Mouse (Mus musculus) midbrain, embryonic 15.5 days (tissue): ENCODE data around the gene Cript. TPM values are rescaled to one million over a fixed set of nuclear protein-coding genes. Genes with fewer than 3 reads are reported as not detected.
A peak's percentile ranks its signal among the peaks of the same experiment; 100 is the strongest.

Experiments used
- ATAC-seq: fragments of 200-750 bp; cut with Nextera tagmentation; replicated peaks from 2 replicates; pipeline ENCODE4 v1.8.0; 2017; ENCODE audit warnings: moderate TSS enrichment
- H3K27ac ChIP-seq: fragments of 300-500 bp; sonication (generic); 2 replicates; pipeline ENCODE4 v1.5.1; 2015; ENCODE audit warnings: mild to moderate bottlenecking, inconsistent platforms
- H3K27me3 ChIP-seq: fragments of 300-500 bp; sonication (generic); replicated peaks from 2 replicates; pipeline ENCODE4 v1.6.1; 2015; ENCODE audit warnings: inconsistent platforms
- H3K36me3 ChIP-seq: fragments of 300-500 bp; sonication (generic); replicated peaks from 2 replicates; pipeline ENCODE4 v1.6.1; 2015; ENCODE audit warnings: inconsistent platforms
- H3K4me1 ChIP-seq: fragments of 300-500 bp; sonication (generic); 2 replicates; pipeline ENCODE4 v1.6.1; 2015; ENCODE audit warnings: inconsistent platforms
- H3K4me2 ChIP-seq: fragments of 300-500 bp; sonication (generic); 2 replicates; pipeline ENCODE4 v1.6.1; 2015; ENCODE audit warnings: inconsistent platforms, mild to moderate bottlenecking, moderate library complexity
- H3K4me3 ChIP-seq: fragments of 300-500 bp; sonication (generic); 2 replicates; pipeline ENCODE4 v1.5.1; 2015; ENCODE audit warnings: mild to moderate bottlenecking, inconsistent platforms
- H3K9ac ChIP-seq: fragments of 300-500 bp; sonication (generic); 2 replicates; pipeline ENCODE4 v1.6.1; 2015; ENCODE audit warnings: mild to moderate bottlenecking, inconsistent platforms
- H3K9me3 ChIP-seq: fragments of 300-500 bp; sonication (generic); 2 replicates; pipeline ENCODE4 v1.6.1; 2016; ENCODE audit warnings: inconsistent platforms
- WGBS: fragments of 180-500 bp; shearing (Covaris S2); methylation state at CpG from one replicate; pipeline ENCODE4 v1.1.7; 2015; ENCODE audit warnings: mixed read lengths; 5-methylcytosine and 5-hydroxymethylcytosine counted together
- polyA plus RNA-seq: library from polyadenylated mRNA; unstranded; fragments of >200 nt; fragmentation: Nextera tagmentation; extraction: Ambion mirVana; gene quantifications from 2 replicates; pipeline ENCODE4 v1.2.1, GENCODE M21; 2015

Cript gene
- polyA plus RNA-seq, 1 experiment from 2014 or later, result 211 TPM

DNA sequence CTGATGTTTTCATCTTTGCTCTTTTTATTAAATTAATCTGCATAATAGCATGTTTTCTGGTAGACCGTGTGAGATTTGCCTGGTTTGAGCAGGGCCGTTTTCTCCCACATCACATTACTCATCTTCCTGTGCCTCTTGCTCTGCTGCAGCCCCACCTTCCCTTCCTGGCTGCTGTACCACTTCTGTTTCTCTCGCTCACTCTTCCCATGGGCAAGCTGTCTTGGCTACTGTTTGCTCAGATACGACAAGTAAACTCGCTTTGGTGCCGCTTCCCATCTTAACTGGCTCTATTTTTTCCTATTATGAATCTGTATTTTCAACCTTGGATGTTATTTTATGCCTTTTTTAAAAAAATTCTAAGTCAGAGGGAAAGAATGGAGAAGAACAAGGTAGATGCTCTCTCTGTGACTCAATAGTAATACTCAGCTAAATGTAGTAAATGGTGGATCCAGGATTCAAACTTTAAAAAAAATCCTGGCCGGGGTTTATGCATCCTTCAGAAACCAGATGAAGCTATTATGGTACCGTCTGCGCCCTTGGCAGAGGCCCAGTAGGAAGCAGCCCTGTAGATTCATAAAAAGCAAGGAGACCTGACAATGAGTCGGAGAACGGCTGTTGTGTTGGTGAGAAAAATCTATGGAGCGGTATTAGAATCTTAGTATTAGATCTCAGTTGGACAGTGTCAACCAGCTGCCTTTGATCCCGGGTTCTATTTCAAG lies 13.9 kb upstream of the Cript start:
- no peaks in the 10 kb centered on the region for H3K9me3 ChIP-seq
- H3K4me1 ChIP-seq, result no peaks in the 10 kb centered on the region
- no peak for ATAC-seq
- H3K4me3 ChIP-seq, result no peak overlapping the region
- 87% methylated on average over 13 of the region's 13 CpGs for WGBS
- H3K27me3 ChIP-seq, result no peaks in the 10 kb centered on the region
- no peak overlapping the region for H3K4me2 ChIP-seq
- no peak overlapping the region for H3K9ac ChIP-seq
- no peaks in the 10 kb centered on the region; the same call in 1 of the 2 replicates for H3K36me3 ChIP-seq
- H3K27ac ChIP-seq, result no peak overlapping the region

DNA sequence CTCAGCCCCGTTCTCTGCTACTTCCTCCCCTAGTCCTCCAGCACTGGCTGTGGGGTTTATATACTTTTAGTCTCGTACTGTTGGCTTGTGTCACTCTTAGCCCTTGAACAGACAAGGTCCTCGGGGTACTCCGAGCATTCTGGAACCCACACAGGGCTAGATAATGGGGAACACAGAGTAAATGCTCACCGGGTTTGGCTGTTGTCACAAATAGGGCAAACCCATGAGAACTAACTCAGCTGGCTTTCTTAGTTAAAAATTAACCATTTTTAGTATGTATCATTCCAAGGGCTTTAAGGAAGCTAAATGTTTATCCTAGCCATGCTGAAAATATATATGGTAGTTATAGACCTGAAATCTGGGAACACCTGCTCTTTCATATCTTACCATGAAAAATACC lies 5.7 kb upstream of the Cript start:
- H3K4me3 ChIP-seq, result no peak overlapping the region
- H3K4me2 ChIP-seq, result no peak overlapping the region
- no peaks in the 10 kb centered on the region for H3K9me3 ChIP-seq
- ATAC-seq, result no peak
- no peak overlapping the region for H3K27ac ChIP-seq
- no peak overlapping the region for H3K9ac ChIP-seq
- H3K27me3 ChIP-seq, result no peaks in the 10 kb centered on the region
- H3K4me1 ChIP-seq, result peaks cover 6% of the 10 kb centered on the region
- H3K36me3 ChIP-seq, result no peaks in the 10 kb centered on the region
- 92% methylated on average over 5 of the region's 5 CpGs for WGBS

DNA sequence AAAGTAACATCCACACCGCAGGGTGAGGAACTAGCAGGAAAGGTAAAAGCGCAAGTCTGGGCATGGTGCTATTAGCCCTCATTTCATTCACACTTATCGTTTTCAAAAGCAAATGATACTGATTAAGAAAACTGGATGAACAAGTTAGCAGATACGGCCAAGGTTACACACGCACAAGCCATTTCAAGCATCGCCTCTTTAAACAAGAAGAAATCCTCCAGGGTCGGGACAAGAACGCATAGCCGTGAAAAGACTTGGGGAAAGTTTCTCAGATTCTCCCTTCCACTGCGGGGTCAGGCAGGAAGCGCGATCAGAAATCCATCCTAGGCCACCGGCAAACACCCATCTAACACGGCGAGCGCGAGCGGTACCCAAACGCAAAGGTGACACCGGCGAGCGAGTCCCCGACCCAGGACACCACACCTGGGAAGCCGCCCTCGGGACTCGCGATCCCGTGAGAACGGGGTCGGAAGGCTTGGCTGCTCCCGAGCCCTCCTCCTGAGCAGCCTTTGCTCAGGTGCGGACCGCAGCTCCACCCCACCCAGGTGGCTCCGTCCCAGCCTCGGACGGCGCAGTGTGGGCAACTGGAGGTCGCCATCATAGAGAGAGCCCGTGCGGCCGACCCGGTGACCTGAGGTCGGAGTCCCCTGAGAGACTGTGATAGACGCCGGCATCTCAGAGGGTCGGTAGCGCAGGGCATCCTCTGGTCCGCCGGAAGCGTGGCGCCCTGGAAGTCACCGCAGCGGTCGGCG lies 683 bp upstream of the Cript start:
- peak; percentile 86 for ATAC-seq
- no peak overlapping the region for H3K27ac ChIP-seq
- WGBS, result under 1% methylated on average over 55 of the region's 55 CpGs
- peak overlapping the region; percentile 83 for H3K9ac ChIP-seq
- H3K36me3 ChIP-seq, result no peaks in the 10 kb centered on the region; the same call in 1 of the 2 replicates
- peaks cover 18% of the 10 kb centered on the region for H3K4me1 ChIP-seq
- H3K27me3 ChIP-seq, result no peaks in the 10 kb centered on the region
- no peaks in the 10 kb centered on the region for H3K9me3 ChIP-seq
- H3K4me3 ChIP-seq, result peak overlapping the region; percentile 99
- H3K4me2 ChIP-seq, result peak overlapping the region; percentile 97

DNA sequence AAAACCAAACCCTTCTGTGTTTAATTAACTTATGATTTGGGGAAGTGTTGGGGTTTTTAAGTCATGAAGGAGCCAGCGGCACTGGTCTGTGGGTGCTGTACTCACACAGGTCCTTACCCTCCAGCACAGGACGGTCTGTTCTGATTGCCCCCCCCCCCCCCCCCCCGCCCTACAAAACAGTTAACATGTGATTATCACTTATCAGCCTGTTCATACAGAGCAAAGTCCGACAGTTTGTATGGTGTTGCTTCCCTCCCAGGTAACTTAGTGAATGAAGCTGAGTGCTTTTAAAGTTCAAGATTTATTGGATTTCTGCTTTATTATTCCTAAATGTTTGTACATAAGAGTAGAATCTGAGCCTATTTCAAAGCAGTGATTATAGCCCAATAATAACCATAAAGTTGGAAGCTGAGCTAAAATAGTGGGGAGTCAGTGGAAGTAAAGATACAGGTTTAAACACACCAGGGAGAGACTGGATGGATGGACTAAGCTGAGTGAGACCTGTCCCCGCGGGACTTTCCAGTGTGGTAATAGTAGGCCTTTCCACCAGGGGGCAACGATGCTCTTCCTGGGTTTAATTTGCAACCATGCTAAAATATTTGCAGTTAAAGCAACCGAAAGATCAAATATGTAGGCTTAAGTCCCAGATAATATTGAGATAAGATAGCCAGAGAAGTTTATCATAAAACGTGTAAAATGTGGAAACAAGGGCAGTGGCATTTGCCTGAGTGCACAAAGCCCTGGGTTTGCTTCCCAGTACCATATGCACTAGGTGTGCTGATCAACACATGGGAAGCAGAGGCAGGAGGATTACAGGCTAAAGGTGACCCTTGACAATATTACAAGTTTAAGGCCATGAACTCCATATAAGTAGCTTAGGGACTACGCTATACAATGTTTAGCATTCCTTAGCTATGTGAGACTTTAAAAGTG lies 11.1 kb downstream of the Cript start:
- Histone ChIP-seq H3K27me3 (no peaks in the 10 kb centered on the region), H3K4me2 (no peak overlapping the region), H3K4me1 (no peaks in the 10 kb centered on the region), H3K4me3 (no peak overlapping the region), H3K36me3 (peaks cover 8% of the 10 kb centered on the region), H3K9ac (no peak overlapping the region), H3K9me3 (no peaks in the 10 kb centered on the region), H3K27ac (no peak overlapping the region)
- ATAC-seq, result no peak
- WGBS, result 62% methylated on average over 10 of the region's 10 CpGs

DNA sequence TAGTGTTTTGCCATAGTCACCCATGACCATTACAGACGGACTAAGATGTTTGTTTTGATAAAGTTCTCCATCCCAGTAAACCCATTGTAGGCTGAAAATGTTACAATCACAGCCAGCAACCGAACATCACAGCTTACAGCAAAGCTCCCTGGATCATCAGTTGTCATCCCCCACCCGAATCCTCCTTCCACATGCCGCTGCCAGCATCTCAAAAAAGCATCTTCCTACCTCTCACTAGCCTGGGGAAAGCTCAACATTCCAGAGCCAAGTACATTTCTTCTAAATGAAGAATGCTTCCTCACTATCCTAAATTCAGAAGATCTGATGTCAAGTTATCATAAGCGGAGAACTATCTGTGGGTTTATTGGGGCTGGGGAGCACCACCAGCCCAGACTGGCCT lies 13.1 kb downstream of the Cript start:
- Histone ChIP-seq H3K36me3 (peaks cover 4% of the 10 kb centered on the region), H3K9ac (no peak overlapping the region), H3K4me3 (no peak overlapping the region), H3K4me2 (no peak overlapping the region), H3K4me1 (no peaks in the 10 kb centered on the region), H3K27ac (no peak overlapping the region), H3K27me3 (no peaks in the 10 kb centered on the region), H3K9me3 (no peaks in the 10 kb centered on the region)
- WGBS, result 89% methylated on average over 5 of the region's 5 CpGs
- ATAC-seq, result no peak

DNA sequence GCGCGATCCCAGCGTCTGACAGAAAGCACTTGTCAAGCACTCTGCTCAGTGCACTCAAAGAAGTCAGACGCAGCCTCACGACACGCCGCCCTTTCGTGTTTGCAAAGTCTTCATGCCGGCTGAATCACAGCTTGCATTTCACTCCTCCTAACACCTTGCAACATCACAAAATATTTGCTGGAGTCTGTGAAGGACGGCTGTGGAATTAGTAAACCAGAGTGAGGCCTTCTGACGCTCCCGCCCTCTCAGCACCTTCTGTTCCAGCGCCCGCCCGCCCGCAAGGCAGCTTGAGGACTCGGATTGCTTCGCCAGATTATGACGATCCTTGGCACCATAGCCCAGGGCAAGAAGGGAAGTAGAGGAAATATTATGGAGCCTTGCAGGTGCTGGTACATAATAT lies 16.4 kb downstream of the Cript start:
- 68% methylated on average over 19 of the region's 19 CpGs for WGBS
- Histone ChIP-seq H3K27me3 (no peaks in the 10 kb centered on the region), H3K4me3 (no peak overlapping the region), H3K36me3 (no peaks in the 10 kb centered on the region), H3K9me3 (no peaks in the 10 kb centered on the region), H3K27ac (no peak overlapping the region), H3K9ac (no peak overlapping the region), H3K4me1 (peaks cover 2% of the 10 kb centered on the region; the same call in 1 of the 2 replicates), H3K4me2 (no peak overlapping the region)
- peak; percentile 31; the same call in 1 of the 2 replicates for ATAC-seq

DNA sequence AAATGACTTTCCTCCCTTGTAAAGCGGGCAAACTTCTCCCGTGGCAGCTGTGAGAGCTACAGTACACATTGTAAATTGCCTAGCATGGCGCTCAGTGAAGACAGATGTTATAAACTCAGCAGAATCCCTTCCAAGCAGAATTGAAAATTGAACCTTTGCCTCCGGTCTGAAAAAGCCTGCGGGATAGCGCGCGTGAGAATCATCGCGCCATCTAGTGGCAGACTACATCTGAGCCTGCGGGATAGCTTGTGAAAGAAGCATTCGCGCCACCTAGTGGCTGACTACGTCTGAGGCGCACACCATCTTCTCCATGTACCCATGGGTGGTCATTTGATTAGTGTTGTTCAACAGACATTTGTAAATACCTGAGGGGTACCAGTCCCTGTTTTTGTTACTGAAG lies 19.0 kb downstream of the Cript start:
- H3K27ac ChIP-seq, result no peak overlapping the region
- no peak overlapping the region for H3K4me3 ChIP-seq
- H3K4me1 ChIP-seq, result peaks cover 2% of the 10 kb centered on the region; the same call in 1 of the 2 replicates
- H3K4me2 ChIP-seq, result no peak overlapping the region
- no peaks in the 10 kb centered on the region for H3K36me3 ChIP-seq
- no peaks in the 10 kb centered on the region for H3K27me3 ChIP-seq
- 1% methylated on average over 15 of the region's 15 CpGs for WGBS
- H3K9me3 ChIP-seq, result no peaks in the 10 kb centered on the region
- H3K9ac ChIP-seq, result no peak overlapping the region
- ATAC-seq, result peak; percentile 79

DNA sequence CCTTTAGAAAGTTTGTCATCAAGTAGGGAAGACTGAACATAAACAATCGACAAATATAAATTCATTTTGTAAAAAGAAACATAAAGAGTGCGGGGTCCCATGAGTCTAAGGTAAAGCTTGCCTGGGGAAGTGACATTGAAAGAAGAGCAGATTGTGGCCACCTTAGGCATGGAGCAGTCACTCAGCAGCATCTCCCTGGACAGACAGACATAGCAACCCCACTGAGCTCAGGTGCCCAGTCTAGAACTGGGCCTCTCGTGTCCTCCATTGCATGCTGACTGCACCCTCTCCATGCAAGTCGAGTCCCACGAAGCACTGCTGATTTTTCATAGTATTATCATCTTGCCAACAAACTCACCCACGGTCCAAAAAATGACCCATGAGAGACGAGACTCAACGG lies 19.4 kb downstream of the Cript start:
- no peak overlapping the region for H3K9ac ChIP-seq
- no peaks in the 10 kb centered on the region for H3K36me3 ChIP-seq
- no peaks in the 10 kb centered on the region for H3K27me3 ChIP-seq
- no peak overlapping the region for H3K4me2 ChIP-seq
- H3K9me3 ChIP-seq, result no peaks in the 10 kb centered on the region
- peaks cover 2% of the 10 kb centered on the region; the same call in 1 of the 2 replicates for H3K4me1 ChIP-seq
- H3K27ac ChIP-seq, result no peak overlapping the region
- no peak overlapping the region for H3K4me3 ChIP-seq
- 84% methylated on average over 8 of the region's 8 CpGs for WGBS
- no peak for ATAC-seq

DNA sequence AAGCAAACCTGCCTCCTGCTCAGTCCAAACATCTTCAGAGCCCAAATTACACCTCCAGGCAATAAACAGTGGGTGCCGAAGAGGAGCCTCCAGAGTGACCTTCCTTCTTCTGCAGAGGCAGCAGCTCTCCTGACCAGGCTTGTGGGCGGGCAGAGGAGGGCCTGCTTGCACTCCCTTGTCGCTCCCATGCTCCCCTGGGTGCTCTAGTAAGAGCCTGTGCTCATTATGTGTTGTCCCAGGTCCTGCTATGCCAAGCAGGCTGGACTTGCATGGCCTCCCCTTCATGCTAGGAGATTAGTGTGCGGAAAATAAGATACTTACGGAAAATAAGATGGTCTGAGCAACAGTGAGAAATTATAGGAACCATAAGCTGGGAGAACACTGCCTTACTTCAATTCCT lies 24.3 kb downstream of the Cript start:
- Histone ChIP-seq H3K9me3 (no peaks in the 10 kb centered on the region), H3K27me3 (no peaks in the 10 kb centered on the region), H3K4me3 (no peak overlapping the region), H3K27ac (no peak overlapping the region), H3K4me2 (no peak overlapping the region), H3K4me1 (0 out of 2 replicates have a peak, but pooled peaks cover 4% of the 10 kb centered on the region), H3K9ac (no peak overlapping the region), H3K36me3 (no peaks in the 10 kb centered on the region)
- no peak for ATAC-seq
- WGBS, result 57% methylated on average over 5 of the region's 5 CpGs

DNA sequence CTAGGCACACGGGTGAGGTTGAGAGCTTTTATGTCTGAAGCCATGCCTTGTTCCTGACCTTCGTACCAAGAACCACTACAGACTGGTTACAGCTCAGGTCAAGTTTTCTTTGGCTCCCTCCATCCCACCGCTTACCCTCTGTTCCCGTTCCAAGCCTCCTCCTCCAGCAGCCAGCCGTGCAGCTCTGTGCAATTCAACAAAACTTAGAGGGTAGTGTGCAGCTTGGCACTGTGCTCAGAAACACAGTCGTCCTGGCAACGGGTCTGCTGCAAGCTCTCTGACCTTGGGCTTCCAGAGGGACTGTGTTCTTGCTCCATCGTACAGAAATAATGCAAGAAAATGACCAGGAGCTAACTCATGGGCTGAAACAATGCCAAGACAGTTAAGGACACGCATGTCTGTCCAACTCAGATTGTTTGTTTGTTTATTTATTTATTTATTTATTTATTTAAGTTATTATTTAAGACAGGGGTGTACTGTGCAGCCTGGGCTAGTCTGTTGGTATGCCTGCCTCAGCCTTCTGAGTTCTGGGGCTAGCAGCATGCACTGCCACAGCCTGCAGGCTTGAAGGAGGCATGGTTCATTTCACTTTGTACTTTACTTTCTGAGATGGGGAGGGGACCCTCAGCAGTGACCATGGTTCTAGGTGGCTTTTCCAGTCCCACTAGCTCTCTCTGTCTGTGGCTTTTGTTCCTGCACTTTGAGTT lies 25.3 kb downstream of the Cript start:
- no peak overlapping the region for H3K4me3 ChIP-seq
- peak; percentile 62 for ATAC-seq
- H3K4me2 ChIP-seq, result no peak overlapping the region
- no peaks in the 10 kb centered on the region for H3K27me3 ChIP-seq
- H3K4me1 ChIP-seq, result peaks cover 8% of the 10 kb centered on the region
- no peak overlapping the region for H3K27ac ChIP-seq
- H3K9me3 ChIP-seq, result no peaks in the 10 kb centered on the region
- no peaks in the 10 kb centered on the region for H3K36me3 ChIP-seq
- no peak overlapping the region for H3K9ac ChIP-seq
- 49% methylated on average over 9 of the region's 9 CpGs for WGBS

DNA sequence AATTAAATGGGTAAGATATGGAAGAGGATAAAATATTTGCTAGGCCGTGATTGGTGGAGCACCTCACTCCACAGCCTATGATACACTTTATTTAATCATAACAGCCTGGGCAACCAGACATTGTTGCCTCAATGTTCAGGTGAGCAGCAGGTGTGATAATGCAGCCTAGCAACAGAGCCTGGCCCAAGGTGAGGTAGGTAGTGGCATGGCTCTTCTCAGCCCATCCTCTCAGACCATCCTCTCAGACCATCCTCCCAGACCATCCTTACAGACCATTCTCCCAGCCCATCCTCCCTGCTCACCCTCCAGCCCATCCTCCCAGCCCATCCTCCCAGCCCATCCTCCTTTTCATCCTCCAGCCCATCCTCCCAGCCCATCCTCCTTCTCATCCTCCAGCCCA lies 26.3 kb downstream of the Cript start:
- Histone ChIP-seq H3K9ac (no peak overlapping the region), H3K9me3 (no peaks in the 10 kb centered on the region), H3K27me3 (no peaks in the 10 kb centered on the region), H3K4me1 (peaks cover 8% of the 10 kb centered on the region), H3K27ac (no peak overlapping the region), H3K4me3 (no peak overlapping the region), H3K4me2 (no peak overlapping the region), H3K36me3 (no peaks in the 10 kb centered on the region)
- no peak for ATAC-seq
- whole genome bisulfite sequencing, result 86% methylated on average over 1 of the region's 1 CpGs
